Mouse (Mus musculus) megakaryocyte, embryonic 14.5 days (primary cell): ENCODE data around the gene Itga1.

Experiments
- FLI1 ChIP-seq: IDR thresholded peaks from 2 replicates; pipeline ENCODE4 v1.6.1; 2012; ENCODE audit warnings: low read length, inconsistent platforms, mixed read lengths
- GATA1 ChIP-seq: IDR thresholded peaks from 3 replicates; pipeline ENCODE4 v1.6.1; 2012; ENCODE audit warnings: mixed read lengths, low read length, inconsistent platforms, borderline replicate concordance

DNA sequence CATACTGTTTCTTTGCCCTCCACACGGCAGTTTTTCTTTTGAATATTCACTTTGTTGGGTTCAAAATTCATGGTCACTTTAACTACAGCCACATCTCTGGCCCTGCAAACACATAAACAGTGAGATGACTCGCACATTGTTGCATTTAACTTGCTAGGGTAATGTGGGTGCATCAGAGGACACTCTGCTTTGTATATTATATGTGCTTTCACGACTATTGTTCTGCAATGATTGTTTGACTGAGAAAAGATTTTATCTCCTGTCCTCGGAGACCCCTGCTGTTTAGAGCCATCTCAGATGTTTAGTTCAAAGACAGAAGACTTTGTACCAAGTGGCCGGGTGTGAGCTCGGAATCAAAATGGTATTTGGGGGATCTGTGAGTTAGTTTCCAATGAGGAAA, 114.1 kb downstream of the Itga1 start:
- TF ChIP-seq GATA1 (no peak), FLI1 (no peak)
